Mouse (Mus musculus) heart, embryonic 16.5 days (tissue): ENCODE measurements around the gene Nipsnap3b. TPM values are rescaled to one million over a fixed set of nuclear protein-coding genes. Genes with fewer than 3 reads are reported as not detected.

Source experiments
- ATAC-seq: fragments of 200-750 bp; cut with Nextera tagmentation; replicated peaks from 2 replicates; pipeline ENCODE4 v1.8.0; 2017; ENCODE audit warnings: moderate number of reproducible peaks; ENCODE audit not compliant: insufficient read depth, low FRiP score; ENCODE audit errors: extremely low read depth
- H3K27ac ChIP-seq: fragments of 300-500 bp; sonication (generic); 2 replicates; pipeline ENCODE4 v1.5.1; 2014; ENCODE audit warnings: mild to moderate bottlenecking, low read length, control low read depth, moderate library complexity
- H3K27me3 ChIP-seq: fragments of 300-500 bp; sonication (generic); 2 replicates; pipeline ENCODE4 v1.6.1; 2014; ENCODE audit warnings: low read length, mixed read lengths; ENCODE audit not compliant: control insufficient read depth, insufficient read depth
- H3K36me3 ChIP-seq: fragments of 300-500 bp; sonication (generic); 2 replicates; pipeline ENCODE4 v1.6.1; 2014; ENCODE audit not compliant: control insufficient read depth, insufficient read depth
- H3K4me1 ChIP-seq: fragments of 300-500 bp; sonication (generic); 2 replicates; pipeline ENCODE4 v1.6.1; 2014; ENCODE audit warnings: low read length, mixed read lengths; ENCODE audit not compliant: control insufficient read depth, insufficient read depth
- H3K4me2 ChIP-seq: fragments of 300-500 bp; sonication (generic); 2 replicates; pipeline ENCODE4 v1.6.1; 2014; ENCODE audit warnings: low read depth, mild to moderate bottlenecking, control low read depth, low read length
- H3K4me3 ChIP-seq: fragments of 300-500 bp; sonication (generic); 2 replicates; pipeline ENCODE4 v1.5.1; 2014; ENCODE audit warnings: mild to moderate bottlenecking, control low read depth, low read length
- H3K9ac ChIP-seq: fragments of 300-500 bp; sonication (generic); 2 replicates; pipeline ENCODE4 v1.6.1; 2014; ENCODE audit warnings: low read length, control low read depth
- H3K9me3 ChIP-seq: fragments of 300-500 bp; sonication (generic); replicated peaks from 2 replicates; pipeline ENCODE4 v1.6.1; 2016; ENCODE audit warnings: low read length; ENCODE audit not compliant: control insufficient read depth
- WGBS: fragments of 180-500 bp; shearing (Covaris S2); extraction: QIAGEN DNeasy Blood & Tissue Kit; methylation state at CpG from one replicate; pipeline ENCODE4 v1.1.7; 2014; 5-methylcytosine and 5-hydroxymethylcytosine counted together
- polyA plus RNA-seq: library from polyadenylated mRNA; unstranded; fragments of >200 nt; fragmentation: Nextera tagmentation; extraction: Ambion mirVana; gene quantifications from 2 replicates; pipeline ENCODE4 v1.2.1, GENCODE M21; 2015

The Nipsnap3b gene
- polyA plus RNA-seq, 1 experiment from 2014 or later = 62.6 TPM

GRCm38 (mm10) chr4:53014421-53014820 is 2.7 kb downstream of the Nipsnap3b start:
- Histone ChIP-seq H3K4me3 (no peak overlapping the region), H3K4me1 (peaks cover 6% of the 10 kb centered on the region; the same call in 1 of the 2 replicates), H3K27ac (no peak overlapping the region), H3K9me3 (peaks cover 10% of the 10 kb centered on the region), H3K9ac (no peak overlapping the region), H3K4me2 (no peak overlapping the region), H3K36me3 (peaks cover 32% of the 10 kb centered on the region), H3K27me3 (no peaks in the 10 kb centered on the region)
- ATAC-seq = no peak
- WGBS = 89% methylated on average over 7 of the region's 7 CpGs

GRCm38 (mm10) chr4:53015024-53015423 is 3.3 kb downstream of the Nipsnap3b start:
- Histone ChIP-seq H3K9ac (no peak overlapping the region), H3K4me2 (no peak overlapping the region), H3K4me1 (peaks cover 6% of the 10 kb centered on the region; the same call in 1 of the 2 replicates), H3K4me3 (no peak overlapping the region), H3K9me3 (peaks cover 10% of the 10 kb centered on the region), H3K27ac (no peak overlapping the region), H3K27me3 (no peaks in the 10 kb centered on the region), H3K36me3 (peaks cover 37% of the 10 kb centered on the region)
- WGBS = 90% methylated on average over 3 of the region's 3 CpGs
- no peak for ATAC-seq

DNA sequence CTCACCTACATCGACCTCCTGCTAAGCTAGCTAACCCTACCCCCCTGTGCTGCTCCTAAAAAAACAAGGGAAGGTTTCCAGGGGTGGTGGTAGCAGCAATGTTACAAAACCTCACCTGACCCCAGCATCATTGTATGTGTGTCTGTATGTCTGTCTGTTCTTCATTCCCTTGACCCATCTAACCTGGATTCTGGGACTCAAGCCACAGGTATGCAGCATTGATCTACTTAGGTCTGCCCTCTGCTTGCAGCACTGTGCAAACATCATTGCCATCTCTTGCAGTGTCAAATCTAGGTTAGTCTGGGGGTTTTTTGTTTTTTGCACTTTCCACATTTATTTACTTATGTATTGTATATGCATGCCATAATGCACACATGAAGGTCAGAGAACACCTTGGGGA is 6.7 kb downstream of the Nipsnap3b start:
- H3K27ac ChIP-seq = no peak overlapping the region
- H3K9me3 ChIP-seq = peaks cover 10% of the 10 kb centered on the region
- no peak overlapping the region for H3K4me3 ChIP-seq
- peaks cover 57% of the 10 kb centered on the region for H3K36me3 ChIP-seq
- H3K4me2 ChIP-seq = no peak overlapping the region
- H3K27me3 ChIP-seq = no peaks in the 10 kb centered on the region
- no peak for ATAC-seq
- 81% methylated on average over 1 of the region's 1 CpGs for WGBS
- H3K9ac ChIP-seq = no peak overlapping the region
- no peaks in the 10 kb centered on the region for H3K4me1 ChIP-seq

DNA sequence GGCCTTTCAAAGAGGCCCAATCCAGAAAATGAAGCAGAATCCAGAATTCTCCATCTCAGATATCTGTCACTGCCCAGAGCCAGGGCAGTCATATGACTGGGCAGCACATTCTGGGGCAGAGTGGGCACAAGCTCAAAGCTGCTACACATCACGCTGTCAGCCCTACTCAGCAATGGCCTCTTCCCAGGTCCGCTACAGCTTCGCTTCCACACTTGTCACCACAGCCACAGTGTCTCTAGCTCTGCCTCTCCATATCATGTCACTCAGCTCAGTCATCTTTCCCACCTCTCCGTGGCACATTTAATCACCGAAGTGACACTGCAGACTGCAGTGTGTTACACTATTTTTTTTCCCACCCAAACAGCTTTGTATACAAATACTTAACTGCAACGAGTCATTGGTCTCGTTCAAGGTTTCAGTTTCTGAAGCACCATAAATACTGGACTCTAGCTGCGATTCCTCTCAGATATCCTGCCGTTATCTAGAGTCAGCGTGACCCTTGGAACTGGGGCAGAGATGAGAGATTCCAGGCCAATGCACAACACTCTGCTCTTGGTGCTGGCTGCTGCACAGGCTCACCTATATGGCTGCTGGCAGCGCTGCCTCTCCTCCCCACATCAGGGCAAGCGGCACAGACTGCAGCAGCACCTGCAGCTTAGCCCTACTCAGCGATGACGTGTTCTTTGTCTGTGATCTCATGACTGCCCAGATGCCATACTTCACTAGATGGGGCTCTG is 11.7 kb downstream of the Nipsnap3b start:
- no peak overlapping the region for H3K27ac ChIP-seq
- no peak overlapping the region for H3K9ac ChIP-seq
- no peak for ATAC-seq
- H3K36me3 ChIP-seq = peaks cover 34% of the 10 kb centered on the region
- H3K9me3 ChIP-seq = 0 out of 2 replicates have a peak, but pooled peaks cover 3% of the 10 kb centered on the region
- no peak overlapping the region for H3K4me3 ChIP-seq
- WGBS = 69% methylated on average over 14 of the region's 14 CpGs
- H3K4me1 ChIP-seq = no peaks in the 10 kb centered on the region
- 0 out of 2 replicates have a peak overlapping the region, but pooled peaks have one; percentile 10 for H3K4me2 ChIP-seq
- H3K27me3 ChIP-seq = no peaks in the 10 kb centered on the region

DNA sequence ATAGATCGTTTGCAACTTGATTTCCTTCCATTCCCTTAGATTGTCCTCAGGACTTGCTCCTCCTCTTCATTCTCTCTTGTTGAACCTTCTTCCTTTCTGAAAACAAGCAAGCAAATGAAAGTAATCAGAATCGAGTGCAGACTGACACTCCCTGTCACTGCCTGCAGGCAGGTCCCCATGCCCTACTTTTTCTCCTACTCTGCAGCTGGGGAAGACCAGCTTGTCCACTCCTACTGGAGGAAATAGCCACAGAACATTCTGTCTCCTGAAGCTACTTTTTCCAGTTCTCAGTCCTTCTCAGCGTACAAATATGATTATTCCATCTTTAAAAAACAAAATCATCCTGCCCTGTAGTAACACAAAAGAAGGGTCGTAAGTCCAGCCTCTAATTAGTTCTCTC is 12.7 kb downstream of the Nipsnap3b start:
- Histone ChIP-seq H3K4me3 (no peak overlapping the region), H3K4me2 (no peak overlapping the region), H3K9me3 (0 out of 2 replicates have a peak, but pooled peaks cover 3% of the 10 kb centered on the region), H3K36me3 (peaks cover 29% of the 10 kb centered on the region), H3K9ac (no peak overlapping the region), H3K27ac (no peak overlapping the region), H3K4me1 (no peaks in the 10 kb centered on the region), H3K27me3 (no peaks in the 10 kb centered on the region)
- ATAC-seq = no peak
- WGBS = 87% methylated on average over 4 of the region's 4 CpGs

GRCm38 (mm10) chr4:53027811-53028210 is 16.1 kb downstream of the Nipsnap3b start:
- no peaks in the 10 kb centered on the region for H3K27me3 ChIP-seq
- peaks cover 9% of the 10 kb centered on the region; the same call in 1 of the 2 replicates for H3K36me3 ChIP-seq
- H3K4me2 ChIP-seq = no peak overlapping the region
- H3K27ac ChIP-seq = no peak overlapping the region
- ATAC-seq = no peak
- H3K9me3 ChIP-seq = 0 out of 2 replicates have a peak, but pooled peaks cover 3% of the 10 kb centered on the region
- WGBS = 71% methylated on average over 3 of the region's 3 CpGs
- H3K9ac ChIP-seq = no peak overlapping the region
- no peaks in the 10 kb centered on the region for H3K4me1 ChIP-seq
- H3K4me3 ChIP-seq = no peak overlapping the region

DNA sequence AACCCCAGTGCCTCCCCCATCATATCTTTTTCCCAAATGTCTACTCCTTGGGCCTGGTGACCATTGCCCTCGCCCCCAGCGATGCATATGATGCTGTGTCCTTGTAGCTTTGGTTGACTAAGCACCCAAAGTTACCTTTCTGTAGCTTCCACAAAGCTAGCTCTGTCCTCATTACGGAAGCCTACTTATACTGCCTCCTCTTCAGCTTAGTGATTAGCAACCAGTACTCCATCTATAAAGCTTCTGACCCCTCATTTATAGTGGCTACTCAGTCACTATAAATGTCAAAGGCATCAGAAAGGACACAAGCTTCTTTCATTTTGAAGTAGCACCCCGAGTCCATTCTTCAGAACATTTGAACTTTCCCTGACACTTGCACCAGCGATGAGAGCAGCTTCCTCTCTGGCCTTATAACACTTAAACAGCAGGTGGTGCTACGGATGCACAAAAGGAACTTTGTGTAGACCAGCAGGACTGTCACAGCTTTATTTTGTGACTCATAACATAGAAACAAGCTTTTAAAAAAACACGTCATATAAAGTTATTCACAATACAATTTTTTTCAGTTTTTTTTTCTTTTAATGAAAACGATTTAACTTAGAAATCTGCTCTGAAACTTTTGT is 18.8 kb downstream of the Nipsnap3b start:
- Histone ChIP-seq H3K4me3 (no peak overlapping the region), H3K9me3 (0 out of 2 replicates have a peak, but pooled peaks cover 3% of the 10 kb centered on the region), H3K27ac (no peak overlapping the region), H3K36me3 (peaks cover 14% of the 10 kb centered on the region), H3K27me3 (no peaks in the 10 kb centered on the region), H3K9ac (no peak overlapping the region), H3K4me2 (no peak overlapping the region), H3K4me1 (no peaks in the 10 kb centered on the region)
- WGBS = 57% methylated on average over 8 of the region's 8 CpGs
- ATAC-seq = no peak

DNA sequence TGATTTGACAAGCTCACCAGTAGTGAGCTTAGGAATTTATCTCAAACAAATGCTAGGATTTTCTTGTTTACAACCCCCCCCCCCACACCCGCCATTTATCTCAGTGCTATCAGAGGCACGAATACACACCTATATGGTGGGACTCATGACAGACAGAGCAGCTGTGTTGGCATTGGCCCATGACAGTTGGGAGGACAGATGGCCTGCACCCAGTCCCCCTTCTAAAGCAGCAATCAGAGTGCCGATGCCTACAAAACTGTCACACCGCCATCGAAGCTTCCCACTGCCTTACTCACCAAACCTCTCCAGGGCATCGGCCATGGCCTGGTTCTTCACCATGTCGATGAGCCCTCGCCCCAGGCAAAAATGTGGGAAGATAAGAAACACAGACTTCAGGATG is 32.1 kb downstream of the Nipsnap3b start:
- no peaks in the 10 kb centered on the region for H3K9me3 ChIP-seq
- no peaks in the 10 kb centered on the region for H3K4me1 ChIP-seq
- peaks cover 37% of the 10 kb centered on the region for H3K36me3 ChIP-seq
- no peak overlapping the region for H3K9ac ChIP-seq
- no peak overlapping the region for H3K4me3 ChIP-seq
- WGBS = 75% methylated on average over 8 of the region's 8 CpGs
- no peaks in the 10 kb centered on the region for H3K27me3 ChIP-seq
- no peak overlapping the region for H3K27ac ChIP-seq
- H3K4me2 ChIP-seq = no peak overlapping the region
- no peak for ATAC-seq

GRCm38 (mm10) chr4:53045807-53046206 is 34.1 kb downstream of the Nipsnap3b start:
- Histone ChIP-seq H3K27me3 (no peaks in the 10 kb centered on the region), H3K27ac (no peak overlapping the region), H3K36me3 (peaks cover 36% of the 10 kb centered on the region), H3K4me3 (no peak overlapping the region), H3K4me2 (no peak overlapping the region), H3K9me3 (no peaks in the 10 kb centered on the region), H3K4me1 (no peaks in the 10 kb centered on the region), H3K9ac (no peak overlapping the region)
- no peak for ATAC-seq
- 87% methylated on average over 7 of the region's 7 CpGs for WGBS
